Mouse (Mus musculus) adrenal gland, postnatal 10 days (tissue): ENCODE data around the gene Tex261. TPM values are rescaled to one million over a fixed set of nuclear protein-coding genes. Genes with fewer than 3 reads are reported as not detected.
A peak's percentile ranks its signal among the peaks of the same experiment; 100 is the strongest.

Source experiments
- DNase-seq: peaks from one replicate; pipeline ENCODE4 v3.0.0; 2021; ENCODE audit warnings: mixed read lengths
- total RNA-seq, 2 experiments: library from RNA; stranded (reverse); gene quantifications; 2 replicates each; pipeline ENCODE4 v1.2.3; 2021

The Tex261 gene
- total RNA-seq, 2 experiments from 2014 or later, result 89.1 to 93.1 TPM

GRCm38 (mm10) chr6:83762344-83762743, 13.3 kb downstream of the Tex261 start, which contains the start of gene Ankrd53:
TSS of gene Ankrd53 (plus strand) at chr6:83762644.
- DNase-seq, result no peak

GRCm38 (mm10) chr6:83756051-83756450, 19.6 kb downstream of the Tex261 start:
- DNase-seq, result no peak

- peak; percentile 81 for DNase-seq
These were observed 25.4 kb downstream of the Tex261 start for GRCm38 (mm10) chr6:83750171-83750684.

- DNase-seq, result no peak
These were observed 26.3 kb downstream of the Tex261 start for GRCm38 (mm10) chr6:83749286-83749685.

- DNase-seq, result no peak
These were observed 30.1 kb downstream of the Tex261 start for GRCm38 (mm10) chr6:83745466-83745865.

- DNase-seq, result no peak
These were observed 31.1 kb downstream of the Tex261 start for GRCm38 (mm10) chr6:83744557-83744956.

GRCm38 (mm10) chr6:83744126-83744525, 31.5 kb downstream of the Tex261 start:
- DNase-seq, result no peak

GRCm38 (mm10) chr6:83743212-83743611, 32.4 kb downstream of the Tex261 start:
- no peak for DNase-seq

- no peak for DNase-seq
These were observed 32.9 kb downstream of the Tex261 start, which contains the start of gene Atp6v1b1 for GRCm38 (mm10) chr6:83742761-83743160. TSS of gene Atp6v1b1 (plus strand) at chr6:83742990.

- no peak for DNase-seq
These were observed 37.0 kb downstream of the Tex261 start for GRCm38 (mm10) chr6:83738596-83738995.

GRCm38 (mm10) chr6:83737311-83737710, 38.3 kb downstream of the Tex261 start:
- no peak for DNase-seq

- peak; percentile 88 for DNase-seq
These were observed 44.5 kb downstream of the Tex261 start for GRCm38 (mm10) chr6:83731128-83731527.

- DNase-seq, result no peak
These were observed 46.2 kb downstream of the Tex261 start for GRCm38 (mm10) chr6:83729350-83729970.

- DNase-seq, result peak; percentile 36
These were observed 47.1 kb downstream of the Tex261 start for GRCm38 (mm10) chr6:83728488-83728887.

GRCm38 (mm10) chr6:83727178-83727577, 48.4 kb downstream of the Tex261 start:
- no peak for DNase-seq

- no peak for DNase-seq
These were observed 53.1 kb downstream of the Tex261 start for GRCm38 (mm10) chr6:83722526-83722925.

Other genes with a start within 250 kb of the Tex261 start
- gene Actg2, start 239.5 kb downstream of the Tex261 start, total RNA-seq, result 1 to 10 TPM; 3.2 to 5.6 TPM
- gene Stambp, start 203.1 kb downstream of the Tex261 start, total RNA-seq, result 10 to 100 TPM; 18.3 to 23.4 TPM
- gene Clec4f, start 119.6 kb downstream of the Tex261 start, total RNA-seq, result 10 to 100 TPM in 1 of 2 experiments, 1 to 10 TPM in 1; 6.5 to 17.5 TPM
- gene Cd207, start 98.0 kb downstream of the Tex261 start, total RNA-seq, result under 1 TPM; 0.39 to 0.45 TPM
- gene Vax2, start 64.5 kb downstream of the Tex261 start, total RNA-seq, result not detected
- not detected for gene Atp6v1b1, start 32.8 kb downstream of the Tex261 start, total RNA-seq
- gene Ankrd53, start 13.2 kb downstream of the Tex261 start, total RNA-seq, result under 1 TPM in 1 of 2 experiments, not detected in 1; 0.15 TPM
- gene Nagk, start 19.2 kb upstream of the Tex261 start, total RNA-seq, result 10 to 100 TPM; 38.8 to 42.8 TPM
- 10 to 100 TPM; 24.8 to 25.4 TPM for gene Paip2b, start 55.9 kb upstream of the Tex261 start, total RNA-seq
- gene Zfp638, start 91.3 kb upstream of the Tex261 start, total RNA-seq, result 10 to 100 TPM; 69.6 to 82.5 TPM
- gene Dysf, start 232.8 kb upstream of the Tex261 start, total RNA-seq, result 10 to 100 TPM; 35.0 to 51.6 TPM